Mouse (Mus musculus) telencephalon, adult 2 months (tissue): ENCODE data around the gene Oog1.
"Not testable (repeated sequence)": the region's sequence is repeated elsewhere in the genome, so short reads cannot be mapped to it uniquely, and the experiment has no call there.

Experiments used
- DNase-seq: peaks from one replicate; pipeline ENCODE4 v3.0.0-alpha.2; 2011; ENCODE audit warnings: low read depth, low spot score

Gene Oog1

DNA sequence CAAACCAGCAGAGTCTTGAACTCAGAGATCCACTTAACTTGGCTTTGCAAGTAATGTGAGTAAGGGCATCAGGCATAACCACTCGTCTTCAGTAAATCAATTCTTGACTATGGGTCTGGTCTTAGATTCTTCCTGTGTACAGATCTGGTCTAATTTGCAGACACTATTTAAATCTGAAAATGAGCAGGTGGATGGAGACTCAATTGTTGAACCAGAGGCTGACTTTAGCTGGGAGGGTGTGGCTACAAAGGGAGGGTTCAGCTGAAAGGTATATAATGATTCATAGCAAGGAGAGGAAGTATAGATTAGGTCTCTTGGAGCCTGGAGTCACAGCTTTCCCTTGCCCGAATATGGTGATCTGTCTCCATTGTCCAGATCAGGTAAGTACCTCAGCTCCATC lies at the start of gene Oog1:
Gene Oog1, plus strand, starts transcription at position 301 of the 400 bp plus-strand sequence.
- DNase-seq: not testable (repeated sequence)

DNA sequence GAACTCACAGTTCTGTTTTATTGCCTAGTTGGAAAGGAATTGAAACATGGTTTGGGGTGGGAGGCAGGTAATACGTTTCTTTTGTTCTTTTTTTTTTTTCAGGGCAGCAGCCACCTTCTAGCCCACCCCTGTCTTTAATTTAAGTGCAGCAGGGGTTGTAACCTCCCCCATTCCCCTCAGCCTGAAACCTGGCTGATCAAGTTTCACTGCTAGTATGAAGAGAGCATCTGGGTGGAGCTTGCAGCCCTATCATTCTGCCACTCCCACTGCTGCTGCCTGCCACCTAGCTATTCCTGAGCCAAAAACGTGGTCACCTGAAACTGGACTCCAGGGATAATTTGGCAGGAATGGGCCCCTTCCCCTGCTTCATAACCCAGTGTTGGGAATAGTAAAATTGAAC lies 1.1 kb upstream of the Oog1 start:
- not testable (repeated sequence) for DNase-seq

DNA sequence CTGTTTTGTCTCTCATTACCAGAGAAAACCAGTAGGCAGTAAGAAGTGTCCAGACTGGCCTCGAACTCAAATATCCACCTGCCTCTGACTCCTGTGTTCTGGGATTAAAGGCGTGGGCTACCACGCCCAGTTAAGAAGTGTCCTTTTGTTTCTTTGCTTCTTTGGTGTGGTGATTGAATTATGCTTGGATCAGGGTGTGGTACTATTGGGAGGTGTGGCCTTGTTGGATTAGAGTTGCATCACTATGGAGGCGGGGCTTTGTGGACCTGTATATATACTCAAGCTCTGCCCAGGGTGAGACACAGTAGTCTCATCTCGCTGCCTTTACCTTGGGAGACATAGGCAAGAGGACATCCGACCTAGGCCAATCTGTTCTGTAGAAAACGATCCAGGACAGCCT lies 16.1 kb downstream of the Oog1 start, which contains the start of gene Gm4027:
Gene Gm4027, plus strand, starts transcription at position 301 of the 400 bp plus-strand sequence.
- DNase-seq: not testable (repeated sequence)

DNA sequence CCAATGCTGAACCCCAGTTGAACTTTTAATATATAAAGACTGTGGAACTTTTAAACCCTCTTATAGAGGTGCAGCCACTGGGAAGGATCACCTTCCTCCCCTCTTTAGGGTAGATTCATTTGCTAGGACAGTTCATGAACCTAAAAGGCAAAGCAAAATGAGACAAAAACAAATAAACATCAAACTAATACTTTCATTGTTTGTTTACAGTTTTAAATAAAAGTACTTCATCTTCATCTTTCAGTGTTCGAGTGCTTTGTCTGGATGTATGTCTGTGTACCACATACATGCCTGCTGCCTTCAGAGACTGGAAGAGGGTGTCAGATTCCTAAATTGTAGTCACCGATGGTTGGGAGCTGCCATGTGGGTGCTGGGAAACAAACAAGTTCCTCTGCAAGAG lies 42.0 kb downstream of the Oog1 start, which contains the start of gene Gm16381:
Gene Gm16381, minus strand, starts transcription at position 101 of the 400 bp plus-strand sequence.
- DNase-seq: not testable (repeated sequence)

DNA sequence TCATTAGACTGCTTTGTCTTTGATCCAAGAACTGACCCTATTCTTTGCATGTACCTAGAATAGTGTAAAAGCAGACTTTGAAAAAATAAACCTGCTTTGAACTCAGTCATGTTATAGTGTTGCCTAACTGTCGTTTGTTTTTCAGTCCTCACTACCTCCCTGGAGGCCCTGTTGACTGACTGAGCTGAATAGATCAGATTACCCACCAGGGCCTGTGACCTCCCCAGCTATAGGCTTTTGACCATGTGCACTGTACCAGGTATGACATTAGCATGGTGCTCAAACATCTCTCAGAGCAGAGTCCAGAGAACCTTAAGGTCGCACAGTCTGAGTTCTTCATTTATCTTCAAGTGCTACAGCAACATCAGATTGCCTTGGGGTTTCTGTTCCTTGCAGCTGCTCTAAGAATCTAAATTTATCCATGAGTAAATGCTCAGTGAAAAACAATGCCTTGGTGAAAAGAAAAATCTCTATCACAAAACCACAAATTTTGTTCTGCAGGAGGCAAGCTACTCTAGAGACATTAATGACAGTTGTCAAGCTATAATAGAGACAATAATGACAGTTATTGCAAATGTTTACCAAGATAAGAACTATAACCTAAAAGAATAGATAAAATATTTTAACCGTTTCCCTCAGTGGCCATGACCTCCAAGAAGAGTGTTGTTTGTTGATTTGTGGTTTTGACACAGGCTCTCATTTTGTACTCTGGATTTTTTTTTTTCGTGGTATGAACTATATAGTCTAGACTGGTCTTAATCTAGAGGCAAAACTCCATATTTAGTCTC lies 50.6 kb downstream of the Oog1 start:
- not testable (repeated sequence) for DNase-seq
